Mouse (Mus musculus): ENCODE data around the gene Khk. TPM values are rescaled to one million over a fixed set of nuclear protein-coding genes. Genes with fewer than 3 reads are reported as not detected.

Khk gene
- total and polyA plus RNA-seq, 2 experiments from 2014 or later = 11.8 to 16.2 TPM

DNA sequence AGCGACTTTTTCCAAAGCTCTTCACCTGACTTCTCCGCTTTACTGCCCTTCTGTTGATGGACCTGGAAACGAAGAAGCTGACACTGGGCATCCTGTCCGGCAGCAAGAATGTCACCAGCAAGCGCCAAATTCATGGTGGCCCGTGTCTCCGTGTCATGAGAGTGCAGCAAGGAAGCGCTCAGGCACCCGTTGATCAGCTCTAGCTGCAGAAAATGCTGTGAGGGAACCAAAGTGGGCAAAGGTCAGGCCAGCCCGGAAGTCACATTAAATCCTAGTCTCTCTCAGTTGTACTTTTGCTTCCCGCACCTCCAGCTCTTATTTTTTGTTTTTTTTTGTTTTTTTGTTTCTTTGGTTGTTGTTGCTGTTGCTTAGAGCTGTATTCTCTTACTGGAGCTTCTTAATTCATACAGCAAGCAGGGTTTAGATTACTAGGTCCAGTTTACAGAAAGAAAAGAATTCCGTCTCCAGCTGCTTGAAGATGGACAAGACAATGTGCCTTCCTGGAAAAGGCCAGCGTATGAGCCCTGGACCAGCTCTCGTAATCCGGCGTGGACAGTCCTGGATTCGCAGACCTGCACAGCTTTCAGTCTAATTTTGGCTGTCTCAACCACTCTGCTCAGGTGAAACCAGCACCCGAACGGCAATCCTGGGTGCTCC, 38.1 kb downstream of the Khk start:
- DNase-seq (ENCODE audit: low spot score) (peak; percentile 10), ATAC-seq (ENCODE audit: insufficient read depth, low read depth) (peak; percentile 5; the same call in 1 of the 2 replicates)
- no peaks in the 10 kb centered on the region for H3K9me3 ChIP-seq (replicated peaks; ENCODE audit: control insufficient read depth, low read length)
- TF ChIP-seq EP300 (IDR thresholded peaks at IDR 0.05; ENCODE audit: low read depth) = no peak
- no peak for TF ChIP-seq CTCF (IDR thresholded peaks at IDR 0.05; ENCODE audit: low read depth)
- H3K4me1 ChIP-seq (ENCODE audit: control insufficient read depth, insufficient read depth) = peaks cover 19% of the 10 kb centered on the region
- peaks cover 28% of the 10 kb centered on the region for H3K36me3 ChIP-seq (replicated peaks; ENCODE audit: control insufficient read depth, insufficient read depth, low read length)
- H3K27ac ChIP-seq (ENCODE audit: low read depth) = peak overlapping the region; percentile 76
- WGBS = 31% methylated on average over 19 of the region's 19 CpGs
- H3K4me3 ChIP-seq (ENCODE audit: low read depth, low read length) = peak overlapping the region; percentile 75
- peak overlapping the region; percentile 74 for H3K9ac ChIP-seq (replicated peaks; ENCODE audit: low read depth, low read length)
- H3K27me3 ChIP-seq (ENCODE audit: control insufficient read depth, insufficient read depth, low read length) = no peaks in the 10 kb centered on the region
- H3K4me2 ChIP-seq (ENCODE audit: low read depth, low read length) = peak overlapping the region; percentile 78

DNA sequence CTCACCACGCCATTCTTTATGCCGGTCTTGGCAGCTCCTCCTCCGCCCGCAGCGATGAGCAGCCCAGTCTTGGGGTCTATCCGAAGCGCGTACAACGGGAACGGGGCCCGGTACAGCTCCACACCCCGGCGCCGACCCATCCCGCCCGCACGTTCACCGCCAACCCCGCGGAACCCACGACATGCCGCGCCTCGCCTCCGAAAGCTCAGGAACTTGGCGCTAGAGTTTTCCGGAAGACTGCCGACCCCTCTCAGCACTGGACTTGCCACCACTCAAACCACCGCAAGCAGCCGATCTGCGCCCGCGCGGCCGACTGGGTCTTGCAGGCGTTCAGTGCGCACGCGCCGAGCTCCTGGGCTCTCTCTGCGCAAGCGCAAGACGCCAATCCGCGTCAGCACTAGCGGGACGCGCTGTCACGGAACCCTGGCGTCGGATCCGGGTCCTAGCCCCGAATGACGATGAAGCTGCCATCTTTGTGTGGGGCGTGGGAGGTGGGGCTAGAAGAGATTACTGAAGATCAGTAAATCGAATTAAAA, 38.8 kb downstream of the Khk start, which contains the start of gene Preb:
Gene Preb, minus strand, starts transcription at position 396 of the 536 bp plus-strand sequence.
- under 1% methylated on average over 56 of the region's 56 CpGs for WGBS
- Histone ChIP-seq H3K4me2 (ENCODE audit: low read depth, low read length) (peak within 1 kb of the TSS; percentile 78), H3K36me3 (replicated peaks; ENCODE audit: control insufficient read depth, insufficient read depth, low read length) (peaks cover 21% of the 10 kb centered on the region), H3K4me1 (ENCODE audit: control insufficient read depth, insufficient read depth) (peaks cover 19% of the 10 kb centered on the region), H3K27me3 (ENCODE audit: control insufficient read depth, insufficient read depth, low read length) (no peaks in the 10 kb centered on the region), H3K27ac (ENCODE audit: low read depth) (peak within 1 kb of the TSS; percentile 76), H3K9ac (replicated peaks; ENCODE audit: low read depth, low read length) (peak within 1 kb of the TSS; percentile 74), H3K9me3 (replicated peaks; ENCODE audit: control insufficient read depth, low read length) (no peaks in the 10 kb centered on the region), H3K4me3 (ENCODE audit: low read depth, low read length) (peak within 1 kb of the TSS; percentile 75)
- DNase-seq (ENCODE audit: low spot score) (peak; percentile 97), ATAC-seq (ENCODE audit: insufficient read depth, low read depth) (peak; percentile 97)
- no peak for TF ChIP-seq EP300 (IDR thresholded peaks at IDR 0.05; ENCODE audit: low read depth)
- 0 out of 2 replicates have a peak, but pooled peaks have one; percentile 6 for TF ChIP-seq CTCF (IDR thresholded peaks at IDR 0.05; ENCODE audit: low read depth)

DNA sequence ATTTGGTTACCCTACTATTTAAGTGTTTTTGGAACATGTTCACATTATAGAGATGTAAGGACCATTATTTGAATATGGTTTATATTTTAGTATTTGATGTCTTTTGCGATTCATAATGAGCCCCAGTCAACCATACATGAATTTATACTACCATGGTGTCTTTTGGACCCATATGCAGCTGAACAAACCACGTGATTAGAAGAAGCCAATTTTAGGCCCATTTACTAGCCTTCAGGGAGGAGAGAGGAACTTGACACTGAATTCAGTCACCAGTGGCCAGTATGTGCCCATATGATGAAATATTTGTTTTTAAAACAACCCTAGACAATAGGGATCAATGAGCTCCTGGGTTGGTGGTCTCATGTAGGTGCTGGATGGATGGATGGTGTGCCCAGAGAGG, 39.6 kb downstream of the Khk start:
- peaks cover 14% of the 10 kb centered on the region for H3K36me3 ChIP-seq (replicated peaks; ENCODE audit: control insufficient read depth, insufficient read depth, low read length)
- H3K4me1 ChIP-seq (ENCODE audit: control insufficient read depth, insufficient read depth) = peaks cover 19% of the 10 kb centered on the region
- DNase-seq (ENCODE audit: low spot score) (no peak), ATAC-seq (ENCODE audit: insufficient read depth, low read depth) (no peak)
- 86% methylated on average over 2 of the region's 2 CpGs for WGBS
- TF ChIP-seq EP300 (IDR thresholded peaks at IDR 0.05; ENCODE audit: low read depth) = no peak
- no peak for TF ChIP-seq CTCF (IDR thresholded peaks at IDR 0.05; ENCODE audit: low read depth)
- peak overlapping the region; percentile 38; the same call in 1 of the 2 replicates for H3K9ac ChIP-seq (replicated peaks; ENCODE audit: low read depth, low read length)
- H3K9me3 ChIP-seq (replicated peaks; ENCODE audit: control insufficient read depth, low read length) = no peaks in the 10 kb centered on the region
- H3K4me2 ChIP-seq (ENCODE audit: low read depth, low read length) = peak overlapping the region; percentile 78; the same call in 1 of the 2 replicates
- H3K4me3 ChIP-seq (ENCODE audit: low read depth, low read length) = peak overlapping the region; percentile 75; the same call in 1 of the 2 replicates
- H3K27me3 ChIP-seq (ENCODE audit: control insufficient read depth, insufficient read depth, low read length) = no peaks in the 10 kb centered on the region
- H3K27ac ChIP-seq (ENCODE audit: low read depth) = peak overlapping the region; percentile 76

DNA sequence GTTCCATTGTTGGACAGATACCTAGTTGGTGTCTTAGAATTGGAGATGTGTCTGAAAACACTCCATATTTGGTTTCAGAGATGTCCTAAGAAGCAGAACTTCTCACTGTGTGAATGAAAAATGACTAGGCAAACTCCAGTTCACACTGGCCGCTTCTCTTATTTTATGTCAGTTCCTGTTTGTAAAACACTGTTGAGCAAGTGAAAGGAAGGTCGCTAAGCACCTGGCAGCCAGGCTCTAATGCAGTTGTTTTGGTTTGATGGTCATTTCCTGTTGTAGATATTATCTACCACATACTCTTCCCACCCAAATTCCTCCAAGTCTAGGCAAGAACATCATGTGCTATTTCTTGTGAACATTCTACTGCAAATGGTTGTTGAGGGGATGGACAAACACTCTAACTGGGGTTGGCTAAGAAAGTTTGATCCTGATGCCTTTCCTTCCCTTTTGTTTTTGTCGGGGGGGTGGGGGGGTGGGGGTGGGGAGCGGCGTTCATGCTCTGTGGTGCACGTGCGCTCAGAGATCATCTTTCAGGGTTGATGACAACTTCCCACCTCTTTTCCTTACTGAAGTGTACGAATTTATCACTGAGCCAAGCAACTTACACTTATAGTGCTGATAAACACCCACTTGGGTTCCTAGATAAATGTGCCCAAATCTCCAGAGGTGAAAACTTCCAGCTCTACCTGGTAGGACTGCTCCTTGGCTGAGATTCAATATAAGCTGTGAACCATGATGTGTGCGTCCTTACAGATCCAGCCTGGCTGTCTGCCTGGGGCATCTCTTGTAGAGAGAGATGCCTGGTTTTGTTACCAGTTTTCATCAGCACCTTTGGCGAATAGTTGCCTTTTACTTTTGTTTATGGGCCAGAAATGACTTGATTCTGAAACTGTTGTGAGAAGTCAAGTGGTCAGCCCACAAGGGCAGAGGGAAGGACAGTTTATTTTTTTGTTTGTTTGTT, 40.6 kb downstream of the Khk start:
- no peaks in the 10 kb centered on the region for H3K9me3 ChIP-seq (replicated peaks; ENCODE audit: control insufficient read depth, low read length)
- H3K27ac ChIP-seq (ENCODE audit: low read depth) = no peak overlapping the region
- ATAC-seq (ENCODE audit: insufficient read depth, low read depth) (no peak), DNase-seq (ENCODE audit: low spot score) (no peak)
- 40% methylated on average over 10 of the region's 10 CpGs for WGBS
- peaks cover 10% of the 10 kb centered on the region for H3K36me3 ChIP-seq (replicated peaks; ENCODE audit: control insufficient read depth, insufficient read depth, low read length)
- no peak overlapping the region for H3K9ac ChIP-seq (replicated peaks; ENCODE audit: low read depth, low read length)
- TF ChIP-seq CTCF (IDR thresholded peaks at IDR 0.05; ENCODE audit: low read depth) (no peak), EP300 (IDR thresholded peaks at IDR 0.05; ENCODE audit: low read depth) (peak; percentile 29; the same call in 1 of the 2 replicates)
- no peaks in the 10 kb centered on the region for H3K27me3 ChIP-seq (ENCODE audit: control insufficient read depth, insufficient read depth, low read length)
- H3K4me3 ChIP-seq (ENCODE audit: low read depth, low read length) = no peak overlapping the region
- H3K4me2 ChIP-seq (ENCODE audit: low read depth, low read length) = no peak overlapping the region
- peaks cover 19% of the 10 kb centered on the region for H3K4me1 ChIP-seq (ENCODE audit: control insufficient read depth, insufficient read depth)

DNA sequence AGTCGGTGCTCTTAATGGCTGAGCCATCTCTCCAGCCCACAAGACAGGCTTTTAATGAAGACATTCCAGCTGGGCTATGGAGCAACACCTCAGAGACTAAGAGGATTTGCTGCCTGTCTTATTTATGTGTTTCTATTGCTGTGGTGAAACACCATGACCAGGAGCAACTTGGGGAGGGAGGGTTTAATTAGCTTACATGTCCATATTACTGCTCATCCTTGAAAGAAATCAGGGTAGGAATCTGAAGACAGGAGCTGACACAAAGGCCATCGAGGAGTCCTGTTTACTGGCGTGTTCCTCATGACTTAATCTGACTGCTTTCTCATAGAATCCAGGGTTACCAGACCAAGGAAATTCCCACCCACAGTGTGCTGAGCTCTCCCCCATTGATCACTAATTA, 42.7 kb downstream of the Khk start:
- H3K9ac ChIP-seq (replicated peaks; ENCODE audit: low read depth, low read length) = no peak overlapping the region
- TF ChIP-seq CTCF (IDR thresholded peaks at IDR 0.05; ENCODE audit: low read depth) (no peak), EP300 (IDR thresholded peaks at IDR 0.05; ENCODE audit: low read depth) (no peak)
- H3K9me3 ChIP-seq (replicated peaks; ENCODE audit: control insufficient read depth, low read length) = no peaks in the 10 kb centered on the region
- ATAC-seq (ENCODE audit: insufficient read depth, low read depth) = no peak
- H3K4me2 ChIP-seq (ENCODE audit: low read depth, low read length) = no peak overlapping the region
- no peak overlapping the region for H3K4me3 ChIP-seq (ENCODE audit: low read depth, low read length)
- peaks cover 9% of the 10 kb centered on the region for H3K4me1 ChIP-seq (ENCODE audit: control insufficient read depth, insufficient read depth)
- H3K36me3 ChIP-seq (replicated peaks; ENCODE audit: control insufficient read depth, insufficient read depth, low read length) = no peaks in the 10 kb centered on the region; the same call in 1 of the 2 replicates
- no peaks in the 10 kb centered on the region for H3K27me3 ChIP-seq (ENCODE audit: control insufficient read depth, insufficient read depth, low read length)
- no peak for DNase-seq (ENCODE audit: low spot score)
- H3K27ac ChIP-seq (ENCODE audit: low read depth) = no peak overlapping the region
- WGBS = 89% methylated on average over 3 of the region's 3 CpGs

All from heart, postnatal 0 days (tissue).